Mouse (Mus musculus) right cerebral cortex, postnatal 36 days (tissue): Measurements from ENCODE around the gene Rps6kl1.
A peak's percentile ranks its signal among the peaks of the same experiment; 100 is the strongest.
"Not testable (repeated sequence)": the region's sequence is repeated elsewhere in the genome, so short reads cannot be mapped to it uniquely, and the experiment has no call there.

Experiments
- DNase-seq, 2 experiments: peaks; one replicate each; pipeline ENCODE4 v3.0.0; 2022; ENCODE audit warnings: low spot score in 2 of 2, mixed read lengths in 1 of 2

The Rps6kl1 gene

DNA sequence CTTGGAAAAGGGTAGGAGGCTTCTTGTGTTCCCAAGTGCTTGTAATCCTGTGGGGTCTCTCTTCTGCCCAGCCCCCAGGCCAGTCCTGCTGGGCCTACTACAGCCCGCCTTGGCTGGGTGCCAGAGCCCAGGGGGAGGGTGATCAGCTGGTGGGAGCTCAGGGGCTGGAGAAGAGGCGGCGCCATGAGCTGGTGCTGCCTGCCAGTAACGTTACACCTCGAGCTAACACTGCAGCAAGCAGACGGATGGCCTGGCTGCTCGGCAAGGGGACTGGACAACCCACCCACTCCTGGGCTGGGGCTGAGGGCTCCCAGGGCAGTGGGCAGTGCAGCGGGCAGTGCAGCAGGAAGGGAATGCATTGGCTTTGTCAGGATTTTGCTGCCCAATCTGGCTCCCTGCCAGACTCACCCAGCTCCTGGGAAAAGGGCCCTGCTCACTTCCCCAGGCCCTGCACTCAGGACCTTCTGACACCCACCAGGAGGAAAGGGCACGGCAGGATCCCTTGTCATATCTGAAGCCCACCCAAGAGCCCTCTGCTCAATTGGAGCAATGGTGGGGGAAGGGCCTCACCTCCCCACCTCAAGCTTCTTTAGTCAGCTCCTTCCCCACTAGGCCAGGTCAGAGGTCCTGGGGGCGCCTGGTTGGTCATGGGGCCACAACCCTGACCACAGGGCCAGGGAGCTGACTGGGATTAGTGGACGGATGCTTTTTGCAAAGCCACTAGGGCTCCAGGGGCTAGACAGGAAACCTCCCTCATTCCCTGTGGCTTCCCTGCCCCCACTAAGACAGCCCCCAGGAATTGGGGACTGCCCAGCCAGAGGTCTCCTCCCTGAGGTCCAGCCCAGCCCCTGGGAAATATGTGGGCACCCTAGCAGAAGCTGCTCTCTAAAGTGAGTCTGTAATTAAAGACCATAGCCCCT lies 25.1 kb upstream of the Rps6kl1 start:
- no peak for DNase-seq

DNA sequence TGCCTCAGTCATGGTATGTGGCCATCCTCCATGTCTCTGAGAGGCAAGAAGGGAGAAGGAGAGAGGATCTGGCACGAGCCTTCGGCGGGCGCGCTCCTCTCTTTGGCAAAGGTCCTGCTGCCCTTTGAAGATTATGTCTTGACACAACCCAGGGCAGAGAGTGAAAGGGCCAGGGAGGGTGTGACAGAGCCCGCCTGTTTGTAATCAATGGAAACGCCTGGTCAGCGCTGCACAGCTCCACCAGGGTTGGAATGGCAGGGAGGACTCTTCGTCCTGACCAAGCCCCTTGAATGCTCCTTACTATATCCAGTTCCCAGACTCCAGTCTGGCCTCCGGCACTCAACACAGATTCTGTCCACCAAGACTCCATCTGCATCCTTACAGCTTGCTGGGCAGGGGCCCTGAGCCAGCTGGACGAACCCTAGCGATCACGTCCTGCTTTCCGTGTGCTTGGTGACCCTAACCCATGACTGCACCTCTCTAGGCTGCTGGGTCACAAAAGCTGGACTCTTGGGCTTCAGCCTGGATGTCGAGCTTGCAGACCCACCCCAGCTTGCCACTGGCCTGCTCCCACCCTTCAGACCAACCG lies 24.1 kb upstream of the Rps6kl1 start:
- no peak for DNase-seq

DNA sequence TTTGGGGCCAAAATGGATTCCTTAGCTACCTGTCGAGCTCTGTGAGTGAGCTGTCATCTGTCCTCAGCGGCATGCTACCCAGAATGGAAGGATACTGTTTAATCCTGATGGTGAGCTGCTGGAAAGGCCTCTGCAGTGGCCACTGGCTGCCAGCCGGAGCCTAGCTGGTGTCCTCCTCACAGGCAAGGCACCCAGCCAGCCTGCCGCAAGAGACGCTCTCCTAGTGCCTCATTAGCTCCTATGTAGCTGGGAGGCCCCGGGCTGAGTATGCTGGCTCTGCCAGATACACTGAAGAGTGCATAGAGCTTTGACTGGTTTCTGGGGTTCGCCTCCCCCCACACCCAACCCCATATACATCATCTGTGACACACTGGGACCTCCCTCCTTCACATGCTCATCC lies 23.0 kb upstream of the Rps6kl1 start:
- no peak for DNase-seq

DNA sequence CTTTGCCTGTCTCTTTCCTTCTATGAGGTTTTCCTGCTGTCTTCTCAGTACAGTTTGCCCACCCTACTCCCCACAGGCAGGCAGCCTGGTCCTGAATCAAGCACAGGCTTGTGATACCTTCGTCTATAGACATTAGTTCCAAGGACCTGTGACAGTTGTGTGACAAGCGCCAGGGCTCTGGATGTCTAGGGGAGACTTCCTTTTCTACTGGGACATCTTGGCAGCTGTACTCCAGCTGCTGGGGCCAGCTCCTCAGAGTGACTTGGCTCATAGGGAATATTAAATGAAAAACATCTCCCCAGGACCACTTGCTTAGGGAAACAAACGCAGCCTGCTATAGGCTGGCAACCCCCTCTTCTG lies 19.9 kb upstream of the Rps6kl1 start:
- no peak for DNase-seq

DNA sequence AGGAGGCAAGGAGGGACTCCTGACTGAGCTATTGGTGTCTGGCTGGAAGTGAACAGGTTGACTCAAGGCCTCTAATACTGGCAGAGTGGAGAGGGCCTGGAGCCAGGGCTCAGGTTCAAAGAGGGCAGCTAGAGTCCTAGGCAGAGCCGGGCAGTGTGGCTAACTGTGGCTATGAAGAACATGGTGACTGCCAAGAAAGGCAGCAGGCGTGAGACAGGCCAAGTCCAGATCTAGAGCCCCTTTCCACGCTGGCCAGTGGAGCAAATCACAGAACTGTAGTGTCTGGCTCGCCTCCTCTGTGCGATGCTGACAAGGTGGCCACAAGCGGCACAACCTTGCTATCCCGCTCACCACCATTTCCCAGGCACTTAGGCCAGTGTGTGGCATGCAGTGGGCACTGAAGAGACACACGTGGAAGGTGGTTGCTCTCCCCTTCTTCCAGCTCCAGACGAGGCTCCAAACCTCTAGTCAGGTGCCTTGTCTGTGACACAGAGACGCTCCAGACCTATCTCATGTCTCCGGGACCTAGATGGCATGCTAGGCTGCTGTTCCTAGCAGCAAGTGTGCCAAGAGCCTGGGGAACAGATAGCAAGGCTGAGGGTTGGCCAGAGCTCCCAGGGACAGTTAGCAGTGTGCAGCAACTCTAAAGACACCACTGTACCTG lies 19.4 kb upstream of the Rps6kl1 start:
- no peak for DNase-seq

DNA sequence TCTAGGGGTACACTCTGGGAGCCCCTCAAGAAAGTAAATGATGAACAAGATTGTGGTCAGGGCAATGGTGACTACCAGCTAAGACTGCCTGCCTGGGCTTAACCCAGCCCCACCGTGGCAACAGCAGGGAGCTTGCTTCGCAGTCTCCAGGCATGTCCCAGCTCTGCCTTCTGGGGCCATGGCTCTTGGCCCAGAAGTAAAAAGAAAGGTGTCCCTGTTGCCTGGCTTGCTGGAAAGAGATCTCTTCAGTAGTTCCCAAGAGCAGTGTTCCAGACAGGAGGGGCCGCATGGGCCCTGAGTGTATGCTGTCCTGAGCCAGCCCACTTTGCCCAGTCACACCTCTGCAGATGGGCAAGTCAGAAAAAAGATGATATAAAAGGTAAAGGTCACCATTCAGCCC lies 18.8 kb upstream of the Rps6kl1 start:
- no peak for DNase-seq

DNA sequence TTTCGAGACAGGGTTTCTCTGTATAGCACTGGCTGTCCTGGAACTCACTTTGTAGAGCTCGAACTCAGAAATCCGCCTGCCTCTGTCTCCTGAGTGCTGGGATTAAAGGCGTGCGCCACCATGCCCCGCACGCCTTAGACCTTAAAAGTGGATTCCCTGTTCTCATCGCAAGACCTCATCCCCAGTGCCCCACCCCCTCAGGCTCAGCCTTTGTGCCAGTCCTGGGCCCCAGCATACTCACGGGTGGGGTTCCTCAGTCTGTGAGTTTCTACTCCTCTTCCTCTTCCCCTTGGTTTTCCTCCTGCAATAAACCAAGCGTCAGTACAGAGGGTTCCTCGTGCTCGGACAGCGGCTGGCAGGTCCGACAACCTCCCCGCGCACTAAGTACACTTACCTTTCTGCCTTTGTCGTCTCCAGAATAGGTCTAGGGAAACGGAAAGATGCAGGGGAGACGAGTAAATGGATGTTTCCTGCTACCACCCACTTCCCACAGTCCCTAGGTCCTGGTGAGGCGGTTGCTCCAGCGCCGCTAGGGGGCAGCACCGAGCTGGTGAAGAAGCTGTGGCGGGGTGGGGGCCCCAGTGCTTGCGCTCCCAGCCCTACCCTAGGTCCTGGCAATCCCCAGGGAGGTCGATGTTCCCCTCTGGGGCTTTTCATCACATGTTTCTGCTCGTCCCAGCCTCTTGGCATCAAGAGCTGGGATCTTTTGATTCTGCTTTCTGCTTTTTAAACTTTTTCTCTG lies 18.2 kb upstream of the Rps6kl1 start:
- DNase-seq = peak; percentile 61 to 77

DNA sequence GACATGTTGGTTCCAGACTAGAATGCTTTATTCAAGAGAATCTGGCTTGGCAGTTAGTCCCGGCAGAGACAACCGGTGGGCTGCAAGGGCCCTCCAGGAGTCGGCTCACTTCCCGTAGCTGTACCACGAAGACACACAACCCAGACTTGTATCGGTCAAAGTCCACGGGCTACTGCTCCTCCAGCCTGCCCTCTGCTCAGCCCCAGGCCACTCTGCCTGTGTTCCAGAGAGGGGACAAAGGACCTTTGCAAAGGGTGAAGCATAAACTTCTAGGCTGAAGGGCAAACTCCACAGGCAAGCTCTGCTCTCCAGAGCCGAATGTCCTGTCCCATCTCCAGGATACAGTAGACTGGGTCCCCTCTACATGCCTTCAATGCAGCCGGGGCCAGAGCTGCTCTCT lies 15.6 kb upstream of the Rps6kl1 start:
- no peak for DNase-seq

DNA sequence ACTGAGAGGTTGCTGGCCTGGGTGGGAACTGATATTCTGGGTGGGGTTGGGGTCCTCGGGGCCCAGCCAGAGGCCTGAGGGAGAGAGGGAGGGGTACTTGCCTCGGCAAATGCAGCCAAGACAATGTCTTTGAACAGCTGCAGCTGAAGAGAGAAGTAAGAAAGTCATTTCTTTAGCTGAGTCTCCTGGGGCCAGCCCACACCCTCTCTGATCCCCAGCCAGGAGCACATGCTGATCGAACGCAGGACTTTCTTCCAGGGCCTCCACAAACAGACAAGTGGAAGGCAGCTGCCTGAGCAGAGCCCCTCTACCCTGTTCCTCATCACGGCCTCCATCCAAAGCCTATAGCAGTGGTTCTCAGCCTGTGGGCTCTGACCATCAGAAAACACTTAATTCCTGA lies 13.9 kb upstream of the Rps6kl1 start:
- no peak for DNase-seq

DNA sequence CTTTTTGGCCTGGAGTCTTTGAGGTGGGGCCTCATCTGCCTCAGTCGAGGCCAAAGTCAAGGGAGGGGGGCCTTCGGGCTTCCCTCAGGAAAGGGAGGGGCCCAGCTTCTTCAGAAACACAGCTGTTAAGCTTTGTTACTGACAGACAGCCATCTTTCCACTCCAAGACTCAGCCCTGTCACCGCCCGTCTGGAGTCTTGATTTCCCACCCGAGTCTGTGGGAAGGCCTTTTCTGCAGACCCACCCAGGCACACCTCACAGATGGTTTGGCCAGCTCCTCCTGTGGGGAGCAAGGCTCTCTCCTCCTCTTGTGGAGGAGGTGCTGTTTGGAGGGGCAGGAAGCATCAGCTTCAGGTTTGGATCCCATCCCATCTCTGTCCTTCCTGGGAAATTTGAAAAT lies 8.5 kb upstream of the Rps6kl1 start:
- DNase-seq = no peak

DNA sequence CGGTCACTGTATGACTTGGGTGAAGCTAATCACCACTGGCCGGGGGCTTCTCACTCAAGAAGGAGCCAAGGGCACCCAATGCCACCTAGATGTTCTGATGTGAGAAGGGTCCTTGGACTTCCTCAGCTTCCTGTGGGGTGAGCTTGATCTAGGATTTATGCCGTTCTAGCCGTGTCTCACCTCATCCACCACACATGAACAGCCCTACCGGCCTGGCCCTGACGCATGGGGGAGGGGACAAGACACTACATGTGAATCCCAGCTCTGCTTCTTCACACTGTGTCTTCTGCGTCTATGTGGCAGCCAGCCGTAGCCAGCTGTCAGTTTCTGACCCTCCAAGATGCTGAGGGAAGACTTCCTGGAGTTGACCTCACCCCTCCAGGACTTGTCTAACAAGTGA lies 7.7 kb upstream of the Rps6kl1 start:
- DNase-seq = no peak

DNA sequence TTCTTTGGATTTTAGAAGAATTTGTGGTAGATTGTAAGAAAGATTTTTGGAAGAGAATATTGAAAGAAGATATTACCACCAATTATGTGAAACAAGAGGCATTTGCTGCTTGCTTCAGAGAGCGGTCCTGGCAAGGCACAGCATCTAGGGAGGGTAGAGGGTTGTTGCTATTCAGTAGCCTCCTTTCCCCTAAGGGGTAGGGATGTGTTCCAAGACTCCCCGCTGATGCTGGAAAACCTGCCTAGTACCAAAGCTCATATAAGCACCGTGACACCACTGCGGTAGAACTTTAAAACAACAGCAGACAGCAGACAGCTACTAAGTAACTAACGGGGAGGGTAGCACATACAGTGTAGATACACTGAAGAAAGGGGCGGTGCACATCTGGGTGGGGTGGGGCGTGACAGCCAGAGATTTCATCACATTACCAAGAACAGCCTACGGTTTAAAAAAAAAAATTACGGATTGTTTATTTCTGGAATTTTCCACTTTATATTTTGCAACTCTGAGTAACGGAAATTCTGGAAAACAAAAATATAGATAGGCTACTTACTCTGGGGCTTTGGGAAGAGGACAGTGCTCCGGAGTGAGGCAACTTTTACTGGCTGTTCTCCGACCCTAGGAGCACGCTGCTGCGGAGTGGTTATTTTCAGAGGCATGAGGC lies 6.9 kb upstream of the Rps6kl1 start:
- no peak for DNase-seq

DNA sequence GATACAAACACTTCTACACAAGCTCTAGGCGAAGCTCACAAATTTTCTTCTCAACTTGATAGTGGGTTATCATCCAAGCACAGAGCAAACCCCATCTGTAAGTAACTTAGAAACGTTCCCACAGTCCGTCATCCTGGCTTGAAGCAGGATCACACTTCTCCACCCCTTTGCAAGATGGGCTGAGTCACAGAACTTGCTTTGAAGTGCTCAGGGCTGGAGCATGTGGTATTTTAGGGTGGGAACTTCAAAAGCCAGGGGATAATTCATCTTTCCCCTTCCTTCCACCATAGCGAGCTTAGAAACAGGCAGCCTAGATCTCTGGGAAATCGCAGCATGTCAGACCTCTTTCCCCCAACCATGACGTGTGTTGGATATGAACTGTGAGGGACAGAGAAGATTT lies 5.3 kb upstream of the Rps6kl1 start:
- no peak for DNase-seq

DNA sequence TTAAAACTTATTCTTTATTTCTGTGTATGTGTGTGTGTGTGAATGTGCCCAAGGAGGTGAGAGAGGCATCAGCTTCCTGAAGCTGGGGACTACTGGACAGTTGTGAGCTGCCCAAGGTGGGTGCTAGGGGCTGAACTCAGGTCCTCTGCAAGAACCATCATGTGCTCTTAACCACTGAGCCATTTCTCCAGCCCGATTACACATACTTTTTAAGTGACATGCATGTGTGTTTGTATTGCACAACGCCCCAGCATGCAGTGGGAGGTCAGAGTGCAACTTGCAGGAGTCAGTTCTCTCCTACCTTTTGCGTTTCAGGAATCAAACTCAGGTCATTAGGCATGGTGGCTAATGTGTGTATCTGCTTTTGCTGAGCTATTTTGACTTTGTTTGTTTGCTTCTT lies 1.9 kb upstream of the Rps6kl1 start:
- no peak for DNase-seq

DNA sequence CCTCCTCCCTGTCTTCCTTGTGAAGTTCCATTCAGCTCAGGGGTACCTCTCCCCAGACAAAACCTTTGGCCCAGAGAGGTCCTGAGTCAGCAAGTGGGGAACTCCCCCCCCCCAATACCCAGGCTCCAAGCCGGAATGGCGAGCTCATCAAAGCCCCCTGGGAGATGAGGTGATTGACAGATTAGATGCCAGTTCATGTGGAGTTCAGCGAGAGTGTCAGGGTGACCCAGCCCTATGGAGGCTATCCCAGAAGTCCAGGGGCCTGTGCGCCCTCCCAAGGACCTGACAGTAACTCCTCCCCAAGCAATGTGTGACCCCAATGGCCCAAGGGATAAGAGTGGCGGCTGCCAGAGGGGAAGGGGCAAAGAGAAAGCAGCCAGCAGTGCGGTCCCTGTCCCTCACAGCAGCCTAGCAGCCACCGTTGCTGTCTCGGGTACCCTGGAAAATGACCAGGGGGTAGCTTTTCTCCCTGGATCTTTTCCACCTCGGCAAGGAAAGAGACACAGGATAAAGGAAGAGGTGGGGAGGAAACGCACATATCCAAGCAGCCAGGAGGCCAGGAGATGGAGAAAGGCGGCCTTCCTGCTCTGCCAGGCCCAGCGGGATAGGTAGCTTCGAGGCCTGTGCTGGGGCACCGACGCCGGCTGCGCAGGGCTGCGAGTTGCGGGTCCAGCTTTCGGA lies 603 bp downstream of the Rps6kl1 start:
- no peak for DNase-seq

DNA sequence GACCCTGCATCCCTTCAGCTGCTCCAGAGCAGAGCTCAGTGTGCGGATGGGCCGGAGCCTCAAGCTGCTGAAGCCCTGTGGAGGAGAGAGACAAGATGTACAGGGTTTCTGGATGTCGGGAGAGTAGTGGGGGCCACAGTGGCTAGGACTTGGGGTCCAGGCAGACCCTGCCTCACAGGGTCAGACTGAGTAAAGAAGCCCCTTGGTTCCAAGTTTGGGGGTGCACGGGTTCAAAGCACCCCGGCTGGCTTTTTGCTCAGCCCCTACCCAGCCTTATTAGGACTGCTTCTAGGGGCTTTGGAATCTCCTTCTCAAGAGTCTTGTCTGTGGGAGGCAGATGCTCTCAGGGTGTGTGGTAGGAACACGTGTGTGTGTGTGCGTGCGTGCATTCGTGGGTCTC lies 4.2 kb downstream of the Rps6kl1 start:
- DNase-seq = no peak

DNA sequence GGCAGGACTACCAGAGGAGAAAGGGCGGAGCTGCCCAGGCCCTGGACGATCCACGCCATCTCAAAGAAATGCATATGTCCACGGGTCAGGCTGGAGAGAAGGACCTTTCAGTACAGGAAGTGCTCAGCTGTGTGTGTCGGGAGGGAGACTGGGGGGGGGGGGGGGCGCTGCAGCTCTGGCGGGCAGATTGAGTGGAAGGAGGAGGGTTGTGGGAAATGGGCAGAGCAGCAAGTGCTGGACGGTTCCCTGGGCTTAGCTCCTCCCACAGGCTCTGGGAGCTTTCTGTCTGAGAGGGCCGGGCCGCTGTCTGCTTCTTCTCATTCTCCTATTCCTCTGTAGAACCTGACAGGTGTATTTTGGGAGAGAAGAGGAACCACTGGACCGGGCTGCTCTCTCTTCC lies 4.7 kb downstream of the Rps6kl1 start:
- no peak for DNase-seq

DNA sequence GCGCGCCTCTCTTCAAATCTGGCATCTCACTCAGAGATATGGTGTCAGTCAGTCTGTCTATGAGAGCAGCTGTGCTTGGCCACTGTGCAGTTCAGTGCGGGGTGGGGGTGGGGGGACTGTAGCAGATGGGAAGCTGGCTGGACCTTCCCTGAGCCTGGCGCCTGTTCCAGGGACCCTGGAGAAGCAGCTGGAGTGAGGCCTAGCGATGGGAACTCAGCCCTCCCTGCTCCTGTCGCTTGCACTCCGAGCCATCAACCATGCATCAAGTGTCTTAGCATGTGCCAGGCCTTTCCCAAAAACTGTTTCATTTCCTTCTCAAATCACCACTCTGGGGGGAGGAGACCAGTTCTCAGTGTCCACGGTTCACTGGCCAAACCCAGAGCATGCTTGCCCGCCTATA lies 5.4 kb downstream of the Rps6kl1 start:
- no peak for DNase-seq

DNA sequence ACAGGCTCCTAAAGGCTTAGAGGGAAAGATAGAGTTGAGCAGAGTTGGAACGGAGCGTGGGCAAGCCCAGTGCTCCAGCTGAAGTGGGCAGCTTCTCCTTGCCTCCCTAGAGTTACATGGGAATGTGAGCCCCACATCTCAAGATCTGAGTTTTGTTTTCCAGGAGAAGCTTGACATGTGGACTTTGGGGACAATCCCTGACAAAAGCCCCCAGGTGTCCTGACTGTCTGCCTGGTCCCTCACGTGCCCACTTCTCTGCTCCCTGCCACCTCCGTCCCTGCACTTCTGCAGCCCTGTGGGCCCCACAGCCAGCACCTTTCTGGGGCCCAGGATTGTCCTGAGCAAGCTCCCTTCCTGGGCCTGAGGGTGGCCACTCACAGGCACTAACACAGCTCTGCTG lies 6.2 kb downstream of the Rps6kl1 start:
- DNase-seq = no peak

DNA sequence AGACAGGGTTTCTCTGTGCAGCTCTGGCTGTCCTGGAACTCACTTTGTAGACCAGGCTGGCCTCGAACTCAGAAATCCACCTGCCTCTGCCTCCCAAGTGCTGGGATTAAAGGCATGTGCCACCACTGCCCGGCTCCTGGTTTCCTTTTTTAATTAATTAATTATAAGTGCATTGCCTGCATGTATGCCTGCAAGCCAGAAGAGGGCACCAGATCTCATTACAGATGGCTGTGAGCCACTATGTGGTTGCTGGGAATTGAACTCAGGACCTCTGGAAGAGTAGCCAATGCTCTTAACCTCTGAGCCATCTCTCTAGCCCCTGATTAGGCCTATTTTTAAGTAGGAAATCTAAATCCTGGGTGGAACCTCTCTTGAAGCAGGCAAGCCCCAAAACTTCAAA lies 6.8 kb downstream of the Rps6kl1 start:
- not testable (repeated sequence) for DNase-seq

DNA sequence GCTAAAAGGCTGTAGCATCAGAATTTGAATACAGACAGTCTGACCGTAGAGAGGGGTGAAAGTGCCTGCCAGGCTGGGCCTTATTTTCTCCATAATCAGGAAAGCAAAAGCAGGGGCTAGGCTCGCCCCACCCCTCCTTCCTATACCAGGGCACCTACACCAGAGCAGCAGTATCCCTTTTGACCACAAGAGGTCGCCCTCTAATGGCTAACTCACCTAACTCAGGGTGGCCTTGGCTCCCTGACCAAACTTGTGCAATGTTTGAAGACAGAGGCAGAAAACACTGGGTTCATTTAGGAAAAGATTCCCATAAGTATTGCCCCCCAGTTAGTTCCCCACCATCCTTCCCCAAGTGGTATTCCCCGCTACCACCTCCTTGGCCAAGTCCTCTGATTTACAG lies 8.3 kb downstream of the Rps6kl1 start:
- peak; percentile 54 to 56 for DNase-seq
